Mouse (Mus musculus): Measurements from ENCODE around the gene Gm20547.
"Not testable (repeated sequence)": the region's sequence is repeated elsewhere in the genome, so short reads cannot be mapped to it uniquely, and the experiment has no call there.

Gene Gm20547

DNA sequence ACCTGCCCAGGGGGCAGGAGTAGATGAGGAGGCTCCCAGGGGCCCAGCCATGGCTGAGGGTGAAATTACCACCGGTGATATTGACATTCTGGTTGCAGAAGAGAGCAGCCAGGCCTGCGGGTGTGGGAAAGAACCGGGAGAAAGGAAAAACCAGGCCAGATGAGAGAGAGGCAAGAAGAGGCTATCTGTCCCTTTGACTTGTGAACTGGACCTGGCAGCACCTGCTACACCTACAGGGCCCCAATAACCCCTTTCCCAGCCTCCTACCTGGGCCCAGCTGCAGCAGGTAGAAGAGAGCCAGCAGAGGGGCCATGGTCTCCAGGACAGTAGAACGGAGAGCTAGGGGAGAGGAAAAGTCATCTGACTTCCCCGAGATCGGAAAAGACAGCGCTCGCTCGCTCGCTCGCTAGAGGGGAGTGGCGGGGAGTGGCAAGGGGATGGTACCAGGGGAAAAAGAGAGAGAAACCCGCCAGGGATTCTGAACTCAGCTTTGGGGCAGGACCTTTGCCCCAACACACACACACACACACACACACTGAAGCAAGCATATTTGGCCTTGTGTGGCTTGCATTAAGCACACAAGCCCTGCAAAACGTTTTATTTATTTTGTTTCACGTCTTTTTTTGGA is at the start of gene Gm20547:
Gene Gm20547 (minus strand): TSS at position 360 of the 628 bp plus-strand sequence.
- no peak for DNase-seq

DNA sequence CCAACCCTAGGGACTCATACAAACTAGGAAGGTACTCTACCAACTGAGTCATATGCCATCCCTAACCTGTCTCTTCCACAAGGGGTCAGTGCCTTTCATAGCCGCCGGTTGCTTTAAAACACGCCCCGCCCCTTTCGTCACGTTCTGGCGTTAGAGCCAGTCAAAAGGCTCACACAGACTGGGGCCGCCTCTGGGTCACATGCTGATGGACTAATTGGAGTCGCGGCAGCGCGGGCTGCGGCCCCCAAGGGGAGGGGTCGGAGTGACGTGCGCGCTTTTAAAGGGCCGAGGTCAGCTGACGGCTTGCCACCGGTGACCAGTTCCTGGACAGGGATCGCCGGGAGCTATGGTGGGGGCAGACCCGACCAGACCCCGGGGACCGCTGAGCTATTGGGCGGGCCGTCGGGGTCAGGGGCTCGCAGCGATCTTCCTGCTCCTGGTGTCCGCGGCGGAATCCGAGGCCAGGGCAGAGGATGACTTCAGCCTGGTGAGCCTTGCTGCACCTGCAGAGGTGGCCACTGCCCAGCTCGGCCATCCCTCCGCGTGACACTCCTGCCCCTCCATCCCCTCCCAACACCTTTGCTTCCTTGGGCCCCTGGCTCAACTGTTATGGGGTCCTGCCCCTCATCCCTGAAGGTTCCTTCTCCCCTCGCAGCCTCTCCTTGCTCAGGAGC is 49.4 kb upstream of the Gm20547 start, which contains the start of gene Neu1:
Gene Neu1 (plus strand): TSS at position 193 of the 674 bp plus-strand sequence.
- DNase-seq: peak; percentile 95 to 96

GRCm38 (mm10) chr17:34928841-34929240 is 47.0 kb upstream of the Gm20547 start:
- no peak for DNase-seq

- DNase-seq: no peak
Observed at GRCm38 (mm10) chr17:34927306-34928019, 45.6 kb upstream of the Gm20547 start.

- DNase-seq: no peak
Observed at GRCm38 (mm10) chr17:34924258-34924657, 42.4 kb upstream of the Gm20547 start.

- DNase-seq: no peak
Observed at GRCm38 (mm10) chr17:34922939-34923338, 41.1 kb upstream of the Gm20547 start.

DNA sequence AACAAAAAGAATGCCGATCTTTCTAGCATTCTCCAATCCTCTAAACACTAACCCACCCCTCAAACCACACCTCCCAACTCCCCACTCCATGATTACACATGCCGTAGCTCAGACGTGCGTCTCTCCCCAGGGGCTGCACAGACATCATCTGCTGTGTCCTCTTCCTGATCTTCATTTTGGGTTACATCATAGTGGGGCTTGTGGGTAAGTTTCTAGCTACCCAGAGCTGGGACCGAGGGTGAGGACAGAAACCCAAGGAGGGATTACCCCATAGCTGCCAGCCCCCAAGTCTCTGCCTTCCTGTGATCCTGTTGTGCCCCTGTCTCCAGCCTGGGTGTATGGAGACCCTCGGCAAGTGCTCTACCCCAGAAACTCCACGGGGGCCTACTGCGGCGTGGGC is 35.3 kb upstream of the Gm20547 start:
- no peak for DNase-seq

DNA sequence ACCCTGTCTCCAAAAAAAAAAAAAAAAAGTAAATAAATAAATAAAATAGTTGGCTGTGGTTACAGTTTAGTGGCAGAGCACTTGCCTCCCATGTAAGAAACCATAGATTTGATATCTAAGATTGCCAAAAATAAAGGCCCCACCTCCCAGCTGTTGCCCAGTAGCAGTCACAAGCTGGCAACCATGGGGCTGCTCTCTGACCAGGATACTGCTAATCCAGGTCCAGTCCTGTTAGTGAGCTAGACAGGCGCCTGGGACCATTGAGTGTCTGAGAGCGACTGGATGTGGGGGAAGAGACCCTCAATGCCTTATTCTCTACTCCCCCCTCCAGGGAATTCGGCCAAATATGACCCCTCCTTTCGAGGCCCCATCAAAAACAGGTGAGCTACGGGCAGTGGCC is 34.5 kb upstream of the Gm20547 start:
- no peak for DNase-seq

DNA sequence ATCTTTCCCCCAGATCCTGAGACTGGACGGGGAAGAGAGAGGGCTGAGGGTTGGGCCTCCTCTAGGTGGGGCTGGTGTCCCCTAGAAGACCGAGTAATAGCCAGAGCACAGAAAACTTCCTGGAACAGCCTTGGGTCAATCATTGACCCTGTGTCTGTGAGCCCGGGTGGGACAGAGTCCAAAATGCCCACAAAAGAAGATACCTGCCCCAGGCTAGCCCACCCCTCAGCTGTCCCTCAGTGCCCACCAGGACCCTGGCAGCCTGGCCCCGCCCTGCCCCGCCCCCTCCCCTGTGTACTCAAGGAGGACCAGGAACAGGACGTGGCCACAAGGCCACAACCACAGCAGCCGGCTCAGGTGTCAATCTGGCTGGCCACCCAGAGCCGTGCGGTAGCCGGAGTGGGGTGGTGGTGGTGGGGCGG is 33.6 kb upstream of the Gm20547 start:
- DNase-seq: no peak

- DNase-seq: no peak
Observed at GRCm38 (mm10) chr17:34913930-34914665, 32.3 kb upstream of the Gm20547 start, which contains the start of gene Slc44a4. TSS of gene Slc44a4 (plus strand) at chr17:34914466.

DNA sequence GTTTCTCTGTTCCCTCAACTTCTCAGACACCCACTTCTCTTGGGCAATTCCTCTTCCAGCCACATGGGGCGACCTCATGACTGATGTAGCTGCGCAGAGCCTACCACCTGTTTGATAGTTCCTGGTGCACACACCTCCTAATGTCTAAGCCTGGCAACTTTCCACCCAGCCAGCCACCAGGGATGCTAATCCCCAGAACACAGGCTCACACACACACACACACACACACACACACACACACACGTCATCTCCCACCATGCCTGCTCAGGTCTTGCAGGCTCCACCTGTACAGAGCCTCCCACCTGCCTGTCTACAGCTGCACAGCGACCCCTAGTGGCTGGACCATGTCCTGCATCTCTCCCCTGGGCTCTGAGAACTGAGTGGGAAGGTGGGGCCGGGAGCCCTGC is 30.1 kb upstream of the Gm20547 start:
- peak; percentile 72 to 89 for DNase-seq

GRCm38 (mm10) chr17:34910982-34911381 is 29.1 kb upstream of the Gm20547 start:
- no peak for DNase-seq

- no peak for DNase-seq
Observed at GRCm38 (mm10) chr17:34902895-34903294, 21.1 kb upstream of the Gm20547 start.

DNA sequence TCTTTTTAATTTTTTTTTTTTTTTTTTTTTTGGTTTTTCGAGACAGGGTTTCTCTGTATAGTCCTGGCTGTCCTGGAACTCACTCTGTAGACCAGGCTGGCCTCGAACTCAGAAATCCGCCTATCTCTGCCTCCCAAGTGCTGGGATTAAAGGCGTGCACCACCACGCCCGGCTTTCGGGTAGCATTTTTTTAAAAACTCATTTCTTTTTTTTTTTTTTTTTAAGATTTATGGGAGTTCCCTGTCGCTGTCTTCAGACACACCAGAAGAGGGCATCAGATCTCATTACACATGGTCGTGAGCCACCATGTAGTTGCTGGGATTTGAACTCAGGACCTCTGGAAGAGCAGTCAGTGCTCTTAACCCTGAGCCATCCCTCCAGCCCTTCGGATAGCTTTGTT is 20.1 kb upstream of the Gm20547 start:
- not testable (repeated sequence) for DNase-seq

- not testable (repeated sequence) for DNase-seq
Observed at GRCm38 (mm10) chr17:34900826-34901225, 19.0 kb upstream of the Gm20547 start.

DNA sequence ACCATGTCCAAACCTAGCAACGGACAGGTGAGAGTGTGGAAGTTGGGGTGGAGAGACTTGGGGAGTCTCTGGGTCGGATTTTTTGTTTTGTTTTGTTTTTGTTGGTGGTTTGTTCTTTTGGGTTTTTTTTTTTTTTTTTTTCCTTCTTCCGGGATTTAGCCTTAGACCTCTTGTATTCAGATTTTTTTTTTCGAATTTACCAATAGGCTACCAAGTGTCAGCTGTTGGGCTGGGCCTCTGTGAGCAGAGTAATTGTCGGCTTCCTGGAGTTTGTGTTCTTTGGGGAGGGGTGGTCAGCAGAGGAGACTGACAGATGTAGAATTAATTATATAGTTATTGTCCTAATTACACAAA is 18.0 kb upstream of the Gm20547 start:
- DNase-seq: no peak

DNA sequence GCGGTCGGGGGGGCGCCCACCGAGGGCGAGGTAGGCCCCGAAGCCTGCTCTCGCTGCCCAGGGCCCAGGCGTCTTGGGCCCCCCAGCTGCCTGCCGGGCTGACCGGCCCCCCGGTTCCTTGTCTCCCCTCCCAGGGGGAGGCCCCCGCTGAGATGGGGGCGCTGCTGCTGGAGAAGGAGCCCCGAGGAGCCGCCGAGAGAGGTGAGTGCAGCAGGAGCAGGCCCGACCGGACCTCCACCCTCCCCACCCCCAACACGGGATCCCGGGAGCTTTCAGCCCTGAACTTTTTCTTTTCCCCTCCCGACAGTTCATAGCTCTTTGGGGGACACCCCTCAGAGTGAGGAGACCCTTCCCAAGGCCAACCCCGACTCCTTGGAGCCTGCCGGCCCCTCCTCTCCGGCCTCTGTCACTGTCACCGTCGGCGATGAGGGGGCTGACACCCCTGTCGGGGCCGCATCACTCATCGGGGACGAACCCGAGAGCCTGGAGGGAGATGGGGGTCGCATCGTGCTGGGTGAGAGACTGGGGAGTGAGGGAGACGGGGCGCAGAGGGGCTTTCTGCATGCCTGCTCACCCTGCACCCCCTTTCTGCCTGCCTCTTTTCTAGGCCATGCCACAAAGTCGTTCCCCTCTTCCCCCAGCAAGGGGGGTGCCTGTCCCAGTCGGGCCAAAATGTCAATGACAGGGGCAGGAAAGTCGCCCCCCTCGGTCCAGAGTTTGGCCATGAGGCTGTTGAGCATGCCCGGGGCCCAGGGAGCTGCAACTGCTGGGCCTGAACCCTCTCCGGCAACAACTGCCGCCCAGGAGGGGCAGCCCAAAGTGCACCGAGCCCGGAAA is 17.4 kb upstream of the Gm20547 start:
- DNase-seq: peak; percentile 41 to 55

GRCm38 (mm10) chr17:34898706-34899052 is 16.8 kb upstream of the Gm20547 start:
- DNase-seq: no peak

DNA sequence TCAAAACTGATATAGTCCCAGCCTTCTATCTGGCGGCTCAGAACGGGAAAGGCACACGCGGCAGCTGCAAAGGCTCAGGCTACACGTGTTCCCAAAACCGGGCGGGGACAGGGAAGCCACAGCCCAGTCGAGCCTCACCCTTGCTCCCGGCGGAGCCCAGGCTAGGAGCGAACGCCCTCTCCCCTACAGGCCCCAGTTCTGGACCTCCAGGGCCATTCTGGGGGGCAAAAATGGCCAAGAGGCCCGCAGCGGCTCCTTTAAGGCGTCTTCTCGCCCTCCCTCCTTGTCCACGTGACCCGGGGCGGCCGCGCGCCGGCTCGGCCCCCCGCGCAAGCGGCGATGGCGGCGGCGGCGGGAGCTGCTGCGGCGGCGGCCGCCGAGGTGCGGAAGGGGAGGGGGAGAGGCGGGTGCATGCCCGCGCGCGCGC is 16.3 kb upstream of the Gm20547 start, which contains the start of the genes C2 and Ehmt2:
Gene C2 (minus strand): TSS at position 106 of the 427 bp plus-strand sequence.
Gene Ehmt2 (plus strand): TSS at position 310 of the 427 bp plus-strand sequence.
- DNase-seq: peak; percentile 76 to 82

DNA sequence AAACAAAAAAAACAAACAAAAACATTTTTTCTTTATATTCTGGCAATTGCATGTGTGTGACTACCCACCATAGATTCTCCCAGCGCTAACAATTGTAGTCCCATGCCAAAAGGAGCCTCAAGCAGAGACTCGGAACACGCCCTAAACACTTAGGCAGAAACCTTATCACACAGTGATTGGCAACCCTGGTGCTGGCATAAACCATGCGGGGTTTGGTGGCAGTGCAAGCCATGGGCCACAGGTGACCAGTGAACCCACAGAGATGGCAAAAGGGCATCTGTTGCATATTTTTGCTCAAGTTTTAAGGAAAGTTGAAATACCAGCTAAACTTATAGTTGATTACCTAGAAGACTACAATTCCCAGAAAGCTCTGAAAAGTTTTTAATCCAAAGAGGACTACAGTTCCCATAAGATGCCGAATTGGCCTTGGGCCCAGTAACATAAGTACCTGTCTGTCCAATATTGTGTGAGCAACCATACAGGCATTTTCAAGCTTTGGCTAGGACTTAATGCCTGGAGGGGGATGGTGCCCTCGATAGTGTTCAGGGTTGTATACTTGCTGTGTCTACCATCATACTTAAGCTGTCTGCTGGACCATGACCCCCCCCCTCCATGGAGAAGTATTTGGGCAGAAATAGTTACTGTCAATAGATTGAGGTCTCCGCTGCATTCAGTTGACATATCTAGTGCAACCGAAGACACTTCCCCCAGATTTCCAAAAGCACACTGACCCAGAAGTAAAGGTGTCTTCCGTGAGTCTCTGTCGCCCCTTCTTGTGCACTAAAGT is 15.7 kb upstream of the Gm20547 start:
- no peak for DNase-seq

- DNase-seq: no peak
Observed at GRCm38 (mm10) chr17:34896366-34896765, 14.5 kb upstream of the Gm20547 start.
